Mouse (Mus musculus) activated CD4-positive, CD25-positive, alpha-beta regulatory T cell, adult 9 weeks (primary cell): ENCODE results near the gene Nsg2. TPM values are rescaled to one million over a fixed set of nuclear protein-coding genes. Genes with fewer than 3 reads are reported as not detected.

Experiments
- polyA plus RNA-seq: library from polyadenylated mRNA; unstranded; fragments of 100-300 nt; shearing (Covaris generic); gene quantifications from one replicate; pipeline ENCODE4 v1.2.1, GENCODE M21; 2017

Nsg2 gene
- 134 TPM for polyA plus RNA-seq

GRCm38 (mm10) chr11:32000281-32000680 lies at the start of gene Nsg2:
Nsg2 (plus strand) TSS chr11:32000463.

GRCm38 (mm10) chr11:31965256-31966134 lies 34.8 kb upstream of the Nsg2 start, which contains the start of gene 4930524B15Rik:
4930524B15Rik (plus strand) TSS chr11:31965592.

Other genes starting within 250 kb of the Nsg2 start
- gene Cpeb4, start 128.3 kb upstream of the Nsg2 start, polyA plus RNA-seq = 16.4 TPM
- gene 4930524B15Rik, start 34.9 kb upstream of the Nsg2 start, polyA plus RNA-seq = not detected
- gene Il9r, start 199.8 kb downstream of the Nsg2 start, polyA plus RNA-seq = 18.3 TPM
- 48.8 TPM for gene Snrnp25, start 205.0 kb downstream of the Nsg2 start, polyA plus RNA-seq
- gene Rhbdf1, start 221.8 kb downstream of the Nsg2 start, polyA plus RNA-seq = 0.83 TPM
- gene Mpg, start 226.0 kb downstream of the Nsg2 start, polyA plus RNA-seq = 35.5 TPM